Mouse (Mus musculus): ENCODE measurements around the gene Gm9887.

DNA sequence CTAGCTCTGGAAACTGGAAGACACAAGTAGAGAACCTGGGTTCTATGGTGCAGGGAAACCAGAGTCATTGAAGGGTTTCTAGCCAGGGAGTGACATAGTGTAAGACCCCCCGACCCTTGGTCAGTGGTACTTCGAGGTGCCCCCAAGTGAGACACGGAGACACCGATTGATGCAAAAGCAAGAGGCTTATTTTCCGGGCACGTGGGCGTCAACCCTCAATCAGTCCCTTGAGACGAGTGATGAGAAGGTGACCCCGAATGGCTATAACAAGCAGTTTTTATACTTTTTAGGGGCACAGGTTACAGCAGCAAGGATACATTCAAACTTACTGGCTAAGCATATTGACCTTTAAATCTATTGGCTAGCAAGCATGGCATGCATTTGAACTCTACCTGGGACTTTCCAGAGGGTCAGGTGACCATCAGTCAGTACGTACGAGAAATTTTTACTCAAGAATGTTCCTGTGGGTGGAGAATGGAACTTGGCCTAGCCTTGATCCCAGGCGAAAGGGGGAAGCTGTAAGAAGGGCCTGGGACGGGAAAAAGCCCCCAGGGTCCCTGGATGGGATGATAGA, 30.4 kb upstream of the Gm9887 start:
- no peak for TF ChIP-seq POLR2A (IDR thresholded peaks at IDR 0.05; ENCODE audit: low read depth, low read length)
- TF ChIP-seq CTCF (conservative IDR thresholded peaks at IDR 0.05; ENCODE audit: insufficient read depth, insufficient read length, low read depth, low read length) = no peak
